Mouse (Mus musculus) liver, postnatal 0 days (tissue): ENCODE data around the gene Mast1.

Experiments used
- CTCF ChIP-seq: sonication (generic); IDR thresholded peaks from 2 replicates; pipeline ENCODE4 v1.5.1; 2016; ENCODE audit warnings: antibody characterized with exemption, low read depth
- EP300 ChIP-seq: IDR thresholded peaks from 2 replicates; pipeline ENCODE4 v1.6.1; 2016; ENCODE audit warnings: antibody characterized with exemption, low read depth, mild to moderate bottlenecking

- TF ChIP-seq EP300 (peak; percentile 96), CTCF (no peak)
Observed at GRCm38 (mm10) chr8:84970913-84971312, 33.8 kb upstream of the Mast1 start.
